Mouse (Mus musculus) 416B (cell line): ENCODE results near the gene Rgcc.

Experiments used
- DNase-seq: peaks from one replicate; pipeline ENCODE4 v3.0.0; 2011; ENCODE audit warnings: low read depth

Gene Rgcc

DNA sequence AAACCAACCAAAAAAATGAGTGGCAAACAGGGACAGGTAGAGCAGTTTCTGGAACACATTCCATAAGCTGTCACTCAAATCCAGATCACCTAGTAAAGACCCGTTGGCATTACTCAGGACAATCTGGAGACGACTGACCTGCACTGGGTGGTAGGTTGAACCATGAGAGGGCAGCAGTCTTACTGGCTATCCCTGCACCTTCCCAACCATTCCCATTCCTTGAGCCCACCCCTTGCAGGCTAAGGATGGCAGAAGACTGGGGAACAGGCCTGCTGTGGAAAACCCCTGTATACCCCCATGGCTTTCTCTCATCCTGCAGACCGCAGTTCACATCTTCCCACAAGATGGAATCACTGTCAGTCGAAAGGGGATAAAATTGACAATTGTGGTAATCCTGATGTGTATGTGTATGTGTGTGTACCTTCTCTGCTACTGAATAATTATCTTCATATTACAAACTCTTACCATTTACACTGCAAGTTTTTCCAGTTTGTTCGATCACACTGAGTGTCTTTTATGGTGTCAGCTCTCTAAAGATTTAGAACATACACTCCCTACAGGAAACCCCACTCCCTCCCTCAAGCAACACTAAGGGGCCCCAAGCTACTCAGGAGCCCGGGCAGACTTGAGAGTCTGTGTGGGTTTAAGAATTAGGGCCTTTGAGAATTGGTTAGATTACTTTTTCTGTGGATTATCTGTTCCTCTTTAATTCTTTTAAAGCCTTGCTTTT lies 59.6 kb downstream of the Rgcc start:
- no peak for DNase-seq

DNA sequence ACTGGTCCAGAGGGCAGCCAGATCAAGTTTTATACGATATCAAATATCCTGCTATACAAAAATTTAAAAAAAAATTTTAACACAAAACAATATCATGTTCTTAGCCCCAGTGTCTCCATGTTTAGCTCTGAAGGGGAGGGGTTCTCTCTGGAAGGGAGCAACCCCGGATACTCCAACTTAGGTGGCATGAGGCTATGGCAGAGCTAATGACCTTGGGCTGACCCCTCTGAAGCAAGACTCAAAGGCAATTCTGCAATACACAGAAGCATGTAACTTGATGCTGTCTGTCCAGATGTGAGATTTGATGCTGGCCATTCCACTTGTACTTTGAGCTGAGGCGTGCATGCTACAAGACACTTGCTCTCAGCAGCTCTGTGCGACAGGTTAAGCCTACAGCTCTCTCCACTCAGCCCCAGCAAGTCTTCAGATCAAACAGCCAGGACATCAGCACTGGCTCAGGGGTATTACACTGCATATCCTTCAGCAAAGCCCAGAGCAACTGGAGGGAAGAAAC lies 60.3 kb downstream of the Rgcc start:
- peak; percentile 28 for DNase-seq

DNA sequence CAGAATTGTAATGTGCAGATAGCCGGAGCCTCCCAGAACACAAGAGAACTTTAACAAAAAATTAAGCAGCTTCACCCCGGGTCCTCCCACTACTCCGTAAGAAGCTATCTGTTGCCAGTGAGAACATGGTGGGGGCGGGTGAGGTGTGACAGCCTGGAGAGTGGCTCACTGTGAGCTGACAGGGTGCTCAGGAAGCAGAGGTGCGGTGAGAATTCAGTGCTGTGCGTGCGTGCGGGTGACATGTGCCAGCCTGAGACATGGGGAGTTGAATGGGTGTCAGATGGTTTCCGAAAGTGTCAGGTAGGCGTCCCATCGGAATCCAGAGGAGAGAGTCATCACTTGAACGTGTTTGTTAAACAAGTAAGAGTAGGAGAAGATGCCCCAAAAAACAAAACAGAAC lies 62.0 kb downstream of the Rgcc start:
- DNase-seq, result no peak
